Mouse (Mus musculus): Measurements from ENCODE around the gene Olfr433. TPM values are rescaled to one million over a fixed set of nuclear protein-coding genes. Genes with fewer than 3 reads are reported as not detected.

Olfr433 gene
- polyA plus RNA-seq, 1 experiment from 2014 or later, result not detected

DNA sequence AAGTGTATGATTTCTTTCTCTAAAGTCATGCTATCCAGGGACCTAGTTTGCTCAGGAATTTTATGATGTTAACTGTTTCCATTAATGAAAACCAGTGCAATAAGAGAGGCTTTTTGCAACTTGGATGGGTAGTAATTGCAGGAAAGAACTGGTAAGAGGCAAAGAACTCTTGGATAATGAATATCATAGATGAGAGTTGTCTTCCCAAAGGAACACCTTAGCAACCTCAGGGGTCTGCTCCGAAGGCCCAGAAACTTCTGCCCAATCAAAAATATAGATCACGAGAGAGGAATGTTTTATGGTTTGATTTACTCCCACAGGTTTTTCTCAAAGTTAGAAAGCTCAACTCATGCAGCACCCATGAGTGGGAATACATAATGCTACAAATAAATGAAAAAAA, 43.5 kb downstream of the Olfr433 start, which contains the start of gene Olfr429:
Olfr429 (plus strand) TSS at position 301 of the 400 bp plus-strand sequence.
- Histone ChIP-seq H3K4me1 (ENCODE audit: control insufficient read depth, insufficient read depth, low read depth, low read length) (no peaks in the 10 kb centered on the region), H3K4me3 (ENCODE audit: low read length) (no peak within 1 kb of the TSS), H3K27me3 (replicated peaks; ENCODE audit: control insufficient read depth, insufficient read depth, low read length) (no peaks in the 10 kb centered on the region), H3K9me3 (ENCODE audit: control insufficient read depth, low read length) (no peaks in the 10 kb centered on the region), H3K4me2 (ENCODE audit: low read length) (no peak within 1 kb of the TSS), H3K36me3 (ENCODE audit: control insufficient read depth, insufficient read depth, low read length) (no peaks in the 10 kb centered on the region), H3K27ac (ENCODE audit: low read depth, low read length) (no peak within 1 kb of the TSS), H3K9ac (ENCODE audit: low read depth, low read length) (no peak within 1 kb of the TSS)
- WGBS, result 95% methylated on average over 2 of the region's 2 CpGs
- ATAC-seq, result no peak

Other genes with a start within 250 kb of the Olfr433 start
- gene Ifi211, start 127.7 kb upstream of the Olfr433 start, polyA plus RNA-seq (2015; fragmentation: Nextera tagmentation; extraction: Ambion mirVana), result 0.31 and 0.46 TPM in 2 replicates
- 1.3 and 2.0 TPM in 2 replicates for gene Mndal, start 98.2 kb upstream of the Olfr433 start, polyA plus RNA-seq (2015; fragmentation: Nextera tagmentation; extraction: Ambion mirVana)
- gene Ifi203, start 98.0 kb upstream of the Olfr433 start, polyA plus RNA-seq (2015; fragmentation: Nextera tagmentation; extraction: Ambion mirVana), result 0.65 and 1.2 TPM in 2 replicates
- 0.11 TPM in 1 of 2 replicates, not detected in the other for gene Ifi202b, start 58.0 kb upstream of the Olfr433 start, polyA plus RNA-seq (2015; fragmentation: Nextera tagmentation; extraction: Ambion mirVana)
- not detected in 2 replicates for gene Ifi205, start 8.9 kb upstream of the Olfr433 start, polyA plus RNA-seq (2015; fragmentation: Nextera tagmentation; extraction: Ambion mirVana)
- gene Olfr432, start 8.5 kb downstream of the Olfr433 start, polyA plus RNA-seq (2015; fragmentation: Nextera tagmentation; extraction: Ambion mirVana), result not detected in 2 replicates
- gene Olfr430, start 25.9 kb downstream of the Olfr433 start, polyA plus RNA-seq (2015; fragmentation: Nextera tagmentation; extraction: Ambion mirVana), result not detected in 2 replicates
- gene Olfr429, start 43.6 kb downstream of the Olfr433 start, polyA plus RNA-seq (2015; fragmentation: Nextera tagmentation; extraction: Ambion mirVana), result not detected in 2 replicates
- not detected in 2 replicates for gene Olfr427, start 56.2 kb downstream of the Olfr433 start, polyA plus RNA-seq (2015; fragmentation: Nextera tagmentation; extraction: Ambion mirVana)
- not detected in 2 replicates for gene Olfr231, start 80.5 kb downstream of the Olfr433 start, polyA plus RNA-seq (2015; fragmentation: Nextera tagmentation; extraction: Ambion mirVana)
- gene Olfr424, start 90.8 kb downstream of the Olfr433 start, polyA plus RNA-seq (2015; fragmentation: Nextera tagmentation; extraction: Ambion mirVana), result not detected in 2 replicates
- not detected in 2 replicates for gene Olfr420, start 114.9 kb downstream of the Olfr433 start, polyA plus RNA-seq (2015; fragmentation: Nextera tagmentation; extraction: Ambion mirVana)
- gene Spta1, start 132.1 kb downstream of the Olfr433 start, polyA plus RNA-seq (2015; fragmentation: Nextera tagmentation; extraction: Ambion mirVana), result 0.03 and 0.07 TPM in 2 replicates
- not detected in 2 replicates for gene Olfr419, start 211.4 kb downstream of the Olfr433 start, polyA plus RNA-seq (2015; fragmentation: Nextera tagmentation; extraction: Ambion mirVana)

All from hindbrain, embryonic 16.5 days (tissue).